Mouse (Mus musculus) hindbrain, embryonic 11.5 days (tissue): ENCODE measurements around the gene Ralgps1. TPM values are rescaled to one million over a fixed set of nuclear protein-coding genes. Genes with fewer than 3 reads are reported as not detected.

Source experiments
- ATAC-seq: fragments of 200-750 bp; cut with Nextera tagmentation; 2 replicates; pipeline ENCODE4 v1.8.0; 2017; ENCODE audit warnings: mild to moderate bottlenecking, moderate TSS enrichment, moderate library complexity; ENCODE audit not compliant: low FRiP score
- DNase-seq: peaks from one replicate; pipeline ENCODE4 v3.0.0-alpha.2; 2015; ENCODE audit warnings: low spot score
- H3K27ac ChIP-seq: fragments of 300-500 bp; sonication (generic); 2 replicates; pipeline ENCODE4 v1.5.1; 2014; ENCODE audit warnings: mild to moderate bottlenecking, low read depth, low read length
- H3K27me3 ChIP-seq: fragments of 300-500 bp; sonication (generic); 2 replicates; pipeline ENCODE4 v1.6.1; 2014; ENCODE audit warnings: mild to moderate bottlenecking, low read length, moderate library complexity, mixed read lengths; ENCODE audit not compliant: control insufficient read depth, insufficient read depth
- H3K36me3 ChIP-seq: fragments of 300-500 bp; sonication (generic); 2 replicates; pipeline ENCODE4 v1.6.1; 2014; ENCODE audit warnings: mild to moderate bottlenecking, low read length, moderate library complexity, mixed read lengths; ENCODE audit not compliant: control insufficient read depth, insufficient read depth
- H3K4me1 ChIP-seq: fragments of 300-500 bp; sonication (generic); replicated peaks from 2 replicates; pipeline ENCODE4 v1.6.1; 2014; ENCODE audit warnings: low read length, mixed read lengths; ENCODE audit not compliant: control insufficient read depth, insufficient read depth
- H3K4me2 ChIP-seq: fragments of 300-500 bp; sonication (generic); replicated peaks from 2 replicates; pipeline ENCODE4 v1.6.1; 2014; ENCODE audit warnings: mild to moderate bottlenecking, low read depth, low read length
- H3K4me3 ChIP-seq: fragments of 300-500 bp; sonication (generic); 2 replicates; pipeline ENCODE4 v1.5.1; 2014; ENCODE audit warnings: low read depth, low read length
- H3K9ac ChIP-seq: fragments of 300-500 bp; sonication (generic); 2 replicates; pipeline ENCODE4 v1.6.1; 2014; ENCODE audit warnings: low read depth, low read length
- H3K9me3 ChIP-seq: fragments of 300-500 bp; sonication (generic); 2 replicates; pipeline ENCODE4 v1.6.1; 2016; ENCODE audit warnings: low read length; ENCODE audit not compliant: control insufficient read depth
- whole genome bisulfite sequencing: fragments of 180-500 bp; shearing (Covaris S2); extraction: QIAGEN DNeasy Blood & Tissue Kit; methylation state at CpG from one replicate; pipeline ENCODE4 v1.1.7; 2014; 5-methylcytosine and 5-hydroxymethylcytosine counted together
- polyA plus RNA-seq: library from polyadenylated mRNA; unstranded; fragments of >200 nt; fragmentation: Nextera tagmentation; extraction: Ambion mirVana; gene quantifications from 2 replicates; pipeline ENCODE4 v1.2.1, GENCODE M21; 2014

Ralgps1 gene
- polyA plus RNA-seq, 1 experiment from 2014 or later: 20.6 TPM

DNA sequence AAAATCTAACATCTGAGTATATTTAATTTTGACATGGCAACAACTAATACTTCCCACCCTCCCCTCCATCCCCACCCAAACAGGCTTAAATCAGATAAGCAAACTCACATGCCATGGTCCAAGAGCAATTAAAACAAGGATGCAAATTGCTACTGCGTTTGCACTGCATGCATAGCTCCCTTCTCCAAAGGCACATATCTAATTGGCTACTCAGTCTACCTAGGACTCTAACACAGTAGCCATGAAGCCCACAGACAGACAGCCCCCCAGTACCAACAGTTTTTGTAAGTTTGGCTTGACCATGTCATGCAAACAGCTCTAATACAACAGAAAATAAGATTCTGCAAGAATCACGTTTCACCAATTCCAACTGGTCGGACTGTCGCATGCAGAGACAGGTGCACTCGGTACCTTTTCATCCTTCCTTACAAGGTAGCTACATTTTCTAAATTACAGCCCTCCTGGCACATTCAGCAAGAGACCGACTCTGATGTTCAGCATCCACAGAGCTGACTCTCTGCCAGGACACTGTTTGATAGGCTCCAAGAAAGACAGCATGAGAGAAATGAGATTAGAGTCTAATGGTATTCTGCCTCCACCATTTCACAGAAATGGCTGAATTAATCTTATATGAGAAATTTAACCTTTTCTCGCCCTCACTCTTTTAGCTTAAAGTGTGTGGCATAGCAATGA, 284.5 kb downstream of the Ralgps1 start:
- Histone ChIP-seq H3K4me2 (no peak overlapping the region), H3K36me3 (no peaks in the 10 kb centered on the region), H3K4me3 (no peak overlapping the region), H3K27me3 (no peaks in the 10 kb centered on the region), H3K9me3 (no peaks in the 10 kb centered on the region), H3K9ac (no peak overlapping the region), H3K27ac (no peak overlapping the region), H3K4me1 (no peaks in the 10 kb centered on the region)
- 81% methylated on average over 7 of the region's 7 CpGs for WGBS
- no peak for DNase-seq
- ATAC-seq: no peak

- whole genome bisulfite sequencing: 47% methylated on average over 7 of the region's 7 CpGs
- DNase-seq (no peak), ATAC-seq (no peak)
- no peak overlapping the region for H3K9ac ChIP-seq
- no peak overlapping the region for H3K4me3 ChIP-seq
- H3K9me3 ChIP-seq: no peaks in the 10 kb centered on the region
- no peak overlapping the region for H3K4me2 ChIP-seq
- no peaks in the 10 kb centered on the region for H3K27me3 ChIP-seq
- H3K4me1 ChIP-seq: no peaks in the 10 kb centered on the region
- H3K36me3 ChIP-seq: no peaks in the 10 kb centered on the region
- H3K27ac ChIP-seq: no peak overlapping the region
Observed at GRCm38 (mm10) chr2:33086016-33086596, 285.2 kb downstream of the Ralgps1 start.

GRCm38 (mm10) chr2:33084221-33084620, 287.1 kb downstream of the Ralgps1 start:
- DNase-seq (no peak), ATAC-seq (no peak)
- H3K27me3 ChIP-seq: no peaks in the 10 kb centered on the region
- no peak overlapping the region for H3K4me2 ChIP-seq
- H3K4me1 ChIP-seq: no peaks in the 10 kb centered on the region
- 87% methylated on average over 3 of the region's 3 CpGs for WGBS
- no peaks in the 10 kb centered on the region for H3K36me3 ChIP-seq
- no peak overlapping the region for H3K9ac ChIP-seq
- no peaks in the 10 kb centered on the region for H3K9me3 ChIP-seq
- H3K4me3 ChIP-seq: no peak overlapping the region
- H3K27ac ChIP-seq: no peak overlapping the region

Other genes starting within 250 kb of the Ralgps1 start
- gene Garnl3, start 239.8 kb downstream of the Ralgps1 start, polyA plus RNA-seq: 14.3 and 18.5 TPM in 2 replicates
- gene Angptl2, start 155.4 kb downstream of the Ralgps1 start, polyA plus RNA-seq: 19.9 and 21.3 TPM in 2 replicates
- gene Zbtb34, start 59.8 kb upstream of the Ralgps1 start, polyA plus RNA-seq: 8.0 and 8.5 TPM in 2 replicates
- gene Zbtb43, start 97.1 kb upstream of the Ralgps1 start, polyA plus RNA-seq: 24.8 and 31.2 TPM in 2 replicates